Mouse (Mus musculus) neural tube, embryonic 10.5 days (tissue): ENCODE measurements around the gene Pkmyt1.

ENCODE experiments used
- DNase-seq: peaks from one replicate; pipeline ENCODE4 v3.0.0-alpha.2; 2017; ENCODE audit warnings: low spot score; ENCODE audit errors: extremely low spot score

Gene Pkmyt1

GRCm38 (mm10) chr17:23721886-23722285 is 4.2 kb upstream of the Pkmyt1 start:
- DNase-seq = no peak

DNA sequence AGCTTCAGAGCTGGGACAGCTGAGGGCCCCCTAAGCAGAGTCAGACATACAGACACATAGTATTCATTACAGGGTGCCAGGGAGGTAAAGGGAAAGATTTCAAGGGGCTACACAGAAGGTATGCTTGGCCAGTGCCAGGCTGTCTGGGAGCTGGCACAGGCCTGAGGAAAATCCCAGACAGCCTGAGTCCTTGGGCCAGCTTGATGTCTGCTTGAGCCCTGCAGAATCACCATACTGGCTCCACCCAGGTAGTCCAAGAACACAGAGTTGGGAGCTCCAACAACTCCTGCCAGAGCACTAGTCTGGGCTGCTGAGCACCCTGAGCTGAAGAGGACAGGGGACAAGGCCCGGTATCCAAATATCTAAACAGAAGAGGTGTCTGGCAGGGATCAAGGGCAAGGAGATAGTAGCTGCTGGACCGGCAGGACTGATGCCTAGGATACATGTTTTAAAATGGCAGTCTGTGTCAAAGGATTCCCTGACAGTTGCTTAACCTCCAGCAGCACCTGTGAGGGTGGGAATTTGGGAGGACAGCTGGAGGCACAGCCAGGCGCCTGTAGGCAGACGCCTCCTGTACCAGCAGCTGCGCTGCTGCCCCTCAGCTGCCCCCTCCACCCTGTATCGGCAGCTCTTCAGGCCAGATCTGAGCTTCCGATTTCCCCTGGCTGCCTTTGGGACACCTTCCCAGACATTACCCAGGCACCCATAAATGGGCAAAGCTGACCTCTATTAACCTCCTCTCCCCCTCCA is 3.6 kb upstream of the Pkmyt1 start, which contains the start of gene 1520401A03Rik:
TSS of gene 1520401A03Rik (minus strand) at position 408 of the 750 bp plus-strand sequence.
- DNase-seq = no peak

GRCm38 (mm10) chr17:23725477-23725876 is 659 bp upstream of the Pkmyt1 start:
- DNase-seq = no peak

DNA sequence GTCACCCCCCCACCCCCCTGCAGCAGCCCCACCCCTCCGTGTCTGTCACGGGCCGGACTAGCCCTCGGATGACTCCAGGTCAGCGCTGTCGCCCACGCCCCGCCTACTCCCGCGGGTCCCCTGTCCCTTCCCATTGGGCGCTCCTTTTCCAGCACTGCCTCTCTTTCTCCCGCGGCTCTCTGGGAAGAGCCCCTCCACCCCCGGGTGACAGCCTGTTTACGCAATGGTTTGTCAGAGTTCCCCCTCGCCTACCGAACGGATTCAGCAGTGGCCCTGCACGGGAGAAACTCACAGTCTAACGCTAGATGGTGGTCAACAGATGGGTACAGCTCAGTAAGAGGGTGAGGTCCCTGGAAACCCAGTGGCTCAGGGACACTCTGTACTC is 614 bp downstream of the Pkmyt1 start:
- peak; percentile 80 for DNase-seq

DNA sequence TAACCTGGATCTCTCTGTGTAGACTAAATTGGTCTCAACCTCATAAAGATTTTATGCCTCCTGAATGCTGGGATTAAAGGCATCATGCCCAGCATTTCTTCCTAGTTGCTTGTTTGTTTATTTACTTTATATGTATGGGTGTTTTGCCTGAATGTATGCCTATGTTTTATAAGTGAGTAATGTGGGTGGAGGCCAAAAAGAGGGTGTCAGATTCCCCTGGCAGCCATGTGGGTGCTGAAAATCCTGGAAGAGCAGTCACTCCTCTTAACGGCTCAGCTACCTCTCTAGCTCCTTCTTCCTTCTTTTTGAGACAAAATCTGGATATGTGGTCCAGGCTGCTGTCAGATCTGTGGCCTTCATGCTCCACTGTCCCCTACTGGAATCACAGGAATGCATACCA is 4.3 kb downstream of the Pkmyt1 start:
- no peak for DNase-seq

- no peak for DNase-seq
Observed at GRCm38 (mm10) chr17:23734341-23734740, 8.2 kb downstream of the Pkmyt1 start.

DNA sequence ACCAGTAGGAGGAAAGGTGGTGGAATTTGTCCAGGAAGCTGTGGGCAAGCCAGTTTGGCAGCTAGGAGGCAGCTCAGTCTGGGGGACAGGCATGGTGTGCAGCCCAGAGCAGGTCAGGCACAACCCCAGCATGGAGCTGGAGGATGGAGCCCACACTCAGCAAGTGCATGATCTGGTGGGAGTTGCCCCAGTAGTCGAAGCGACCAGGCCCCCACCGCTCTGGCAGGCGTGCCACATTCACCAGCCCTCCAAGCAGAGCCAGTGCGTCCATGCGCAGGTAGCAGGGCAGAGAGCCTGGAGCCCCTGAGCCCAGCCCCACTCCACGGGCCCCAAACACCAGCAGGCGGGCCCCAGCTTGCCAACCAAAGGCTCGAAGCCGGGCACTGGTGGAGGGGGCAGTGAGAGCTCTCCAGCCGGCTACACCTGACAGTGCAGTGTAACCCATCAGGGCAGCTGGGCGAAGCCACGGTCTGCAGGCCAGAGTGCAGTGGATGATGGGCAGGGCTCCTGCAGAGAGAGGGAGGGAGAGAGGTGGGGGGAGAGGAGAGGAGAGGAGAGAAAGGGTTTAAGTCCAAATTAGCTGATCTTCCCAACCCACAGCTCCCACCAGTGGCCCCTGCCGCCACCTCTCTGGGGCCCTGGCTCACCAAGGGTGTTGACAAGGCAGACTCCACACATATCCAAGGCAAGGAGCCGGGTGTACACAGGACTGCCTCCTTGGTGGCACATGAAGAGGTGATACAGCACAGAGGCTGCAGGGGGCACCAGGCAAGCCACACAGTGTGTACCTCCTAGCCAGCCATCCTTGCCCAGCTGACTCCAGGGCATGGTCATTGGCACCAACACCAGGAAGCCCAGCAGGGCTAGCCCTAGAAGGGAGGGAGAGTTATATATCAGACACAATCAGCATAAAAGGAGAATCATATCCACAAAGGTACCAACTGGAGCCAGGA is 11.6 kb downstream of the Pkmyt1 start:
- DNase-seq = no peak

DNA sequence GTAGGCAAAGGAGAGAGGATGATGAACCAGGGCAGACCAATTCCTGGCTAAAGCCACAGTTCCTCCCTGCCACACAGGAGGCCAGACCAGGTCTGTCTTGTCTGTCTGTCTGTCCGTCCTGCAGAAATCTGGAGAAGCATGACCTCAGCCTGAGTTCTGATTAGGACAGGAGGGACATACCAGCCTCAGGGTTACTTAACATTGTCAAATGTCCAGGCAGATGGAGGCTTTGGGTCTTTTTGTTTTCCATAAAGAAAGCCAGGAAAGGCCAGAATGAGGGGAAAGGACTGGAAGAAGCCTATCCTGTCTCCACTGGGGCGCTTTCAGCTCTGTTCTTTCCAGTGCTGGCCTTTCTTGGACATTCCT is 12.7 kb downstream of the Pkmyt1 start:
- no peak for DNase-seq

GRCm38 (mm10) chr17:23739202-23740135 is 13.3 kb downstream of the Pkmyt1 start:
- no peak for DNase-seq

DNA sequence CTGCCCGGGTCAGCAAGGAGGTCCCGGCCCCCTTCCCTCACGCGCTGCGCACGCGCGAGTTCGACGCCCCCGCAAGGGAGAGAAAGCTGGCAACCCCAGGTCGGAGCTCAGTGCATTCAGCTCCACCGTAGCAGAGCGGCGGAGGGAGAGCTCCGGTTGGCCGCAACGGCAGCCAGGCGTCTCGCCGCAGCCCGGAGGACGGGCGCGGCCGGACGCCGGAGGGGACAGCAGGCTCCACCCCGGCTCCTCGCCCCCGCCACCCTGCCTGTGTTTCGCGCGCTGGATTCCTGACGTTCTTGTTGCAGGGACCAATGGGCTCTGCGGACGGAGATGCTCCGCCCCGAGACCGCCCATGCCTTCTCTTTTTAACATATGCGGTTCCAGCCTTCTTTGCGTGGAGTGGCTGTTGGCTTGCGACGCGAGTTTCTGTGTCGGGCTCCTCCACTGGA is 14.0 kb downstream of the Pkmyt1 start:
- peak; percentile 88 for DNase-seq

DNA sequence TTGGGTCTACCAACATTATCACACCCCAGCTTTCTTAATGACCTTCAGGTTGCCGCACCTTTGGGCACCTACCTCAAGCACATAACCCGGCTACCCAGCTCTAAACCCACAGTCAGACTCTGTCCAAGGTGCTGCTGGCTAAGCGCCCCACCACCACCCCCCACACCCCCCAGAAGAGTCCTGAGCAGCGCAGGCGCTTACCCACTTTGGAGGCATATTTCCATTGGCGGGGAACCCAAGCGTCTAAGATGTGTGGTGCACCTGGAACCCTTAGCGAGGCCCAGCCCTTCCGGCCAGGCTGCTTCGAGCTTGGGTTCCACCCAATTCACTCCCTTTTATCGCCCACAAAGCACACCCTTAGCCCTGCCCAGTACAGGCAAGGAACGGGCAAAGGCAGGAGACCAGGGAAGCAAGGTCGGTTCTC is 14.5 kb downstream of the Pkmyt1 start, which contains the start of gene Paqr4:
TSS of gene Paqr4 (minus strand) at position 270 of the 424 bp plus-strand sequence.
- DNase-seq = no peak

GRCm38 (mm10) chr17:23741359-23742209 is 15.4 kb downstream of the Pkmyt1 start:
- no peak for DNase-seq

DNA sequence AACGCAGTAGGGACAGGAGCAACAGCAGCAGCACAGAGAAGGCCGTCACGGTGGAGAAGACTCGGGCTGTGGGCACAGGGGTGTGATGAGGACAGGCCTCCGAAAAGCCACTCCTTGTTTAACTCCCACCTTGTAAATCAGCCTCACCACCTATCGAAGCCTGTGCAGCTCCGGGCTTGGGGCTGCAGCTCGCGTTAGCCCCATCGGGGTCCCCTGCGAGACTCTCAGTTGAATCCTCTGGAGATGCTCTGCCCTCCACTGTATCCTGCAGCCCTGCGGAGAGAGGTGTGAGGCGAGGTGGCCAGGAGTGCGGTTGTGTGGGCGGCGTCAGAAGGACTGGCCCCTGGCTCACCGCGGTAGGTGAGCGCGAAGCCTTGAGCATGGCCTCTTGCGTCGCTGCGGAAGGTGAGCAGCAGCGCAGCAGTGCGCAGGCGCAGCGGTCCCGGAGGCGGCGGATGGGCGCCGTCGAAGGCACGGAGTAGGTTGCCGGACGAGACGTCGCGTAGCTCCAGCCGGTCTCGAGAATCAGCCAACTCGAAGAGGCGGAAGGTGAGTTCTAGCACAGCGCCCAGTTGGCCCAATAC is 16.2 kb downstream of the Pkmyt1 start:
- DNase-seq = peak; percentile 37

GRCm38 (mm10) chr17:23742941-23743340 is 16.8 kb downstream of the Pkmyt1 start:
- DNase-seq = no peak

GRCm38 (mm10) chr17:23744076-23744475 is 17.9 kb downstream of the Pkmyt1 start:
- no peak for DNase-seq

DNA sequence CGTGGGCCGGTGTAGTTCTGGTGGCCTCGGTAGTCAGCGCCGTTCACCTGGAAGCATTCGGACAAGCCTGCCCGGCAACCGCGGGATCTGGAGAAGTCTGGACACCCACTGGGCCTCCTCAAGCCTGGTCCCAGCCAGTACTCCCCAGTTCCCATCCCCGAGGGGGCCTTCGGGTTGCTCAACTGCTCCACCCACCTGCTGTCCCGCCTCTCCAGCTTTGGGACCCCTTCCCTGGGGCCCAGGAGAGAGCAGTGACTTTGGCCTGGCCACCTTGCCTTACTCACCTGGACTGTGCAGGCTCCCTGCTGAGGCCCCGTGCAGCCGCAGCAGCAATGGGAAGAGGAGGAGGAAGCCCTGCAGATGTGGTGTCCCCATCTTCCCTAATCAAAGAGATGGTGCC is 18.5 kb downstream of the Pkmyt1 start:
- peak; percentile 33 for DNase-seq

DNA sequence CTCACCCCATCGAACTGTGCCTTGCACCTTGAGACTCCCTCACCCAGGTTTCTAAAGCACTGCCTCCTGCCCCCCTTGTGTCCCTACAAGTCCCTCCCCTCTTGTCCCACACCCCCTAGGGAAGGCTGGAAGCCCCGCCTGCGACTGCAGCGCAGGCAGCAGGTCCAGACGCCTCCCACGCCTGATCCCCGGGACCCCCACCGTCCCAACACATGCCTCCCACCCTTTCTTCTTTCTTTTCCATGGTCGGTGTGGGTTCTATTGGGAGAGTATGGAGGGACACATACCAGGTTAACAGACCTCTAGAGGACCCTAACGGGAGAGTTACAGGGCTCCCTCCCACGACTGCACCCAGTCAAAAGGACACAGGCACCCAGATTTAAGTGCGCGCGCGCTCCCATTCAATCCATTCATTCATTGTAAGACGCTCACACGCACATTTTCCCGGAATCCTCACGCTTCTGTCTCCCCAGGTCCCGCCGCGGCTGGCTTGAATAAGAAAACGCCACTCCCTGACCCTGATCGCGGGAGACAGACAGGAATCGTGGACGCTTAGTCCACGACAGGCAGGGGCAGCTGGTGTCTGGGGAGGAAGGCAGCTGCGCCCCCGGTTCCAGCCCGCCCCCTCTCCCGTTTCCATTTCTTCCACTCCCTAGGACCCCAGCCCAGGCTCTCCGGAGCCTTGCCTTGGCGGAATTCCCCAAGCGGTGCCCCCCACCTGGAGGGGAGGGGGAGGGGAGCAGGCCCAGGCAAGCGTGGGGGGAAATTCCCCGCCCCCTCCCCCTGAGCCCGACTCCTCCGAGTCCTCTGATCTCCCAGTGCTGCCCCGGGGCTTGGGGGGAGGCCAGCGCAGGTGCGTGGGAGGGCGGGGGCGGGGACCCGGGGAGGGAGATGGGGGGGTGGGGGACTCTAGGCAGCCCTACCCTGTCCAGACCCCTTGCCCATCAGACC is 19.4 kb downstream of the Pkmyt1 start, which contains the start of gene Kremen2:
TSS of gene Kremen2 (minus strand) at position 533 of the 951 bp plus-strand sequence.
- peak; percentile 30 for DNase-seq

GRCm38 (mm10) chr17:23746311-23746710 is 20.2 kb downstream of the Pkmyt1 start:
- DNase-seq = peak; percentile 31
